Mouse (Mus musculus): ENCODE measurements at regions not wholly inside any gene's neighbourhood (a gene's known extent, or its start where the extent isn't known, plus 50 kb on each side); places are given as distances from the start of the nearest gene placed in this dataset.
A peak's percentile ranks its signal among the peaks of the same experiment; 100 is the strongest.
"Not testable (repeated sequence)": the region's sequence is repeated elsewhere in the genome, so short reads cannot be mapped to it uniquely, and the experiment has no call there.

DNA sequence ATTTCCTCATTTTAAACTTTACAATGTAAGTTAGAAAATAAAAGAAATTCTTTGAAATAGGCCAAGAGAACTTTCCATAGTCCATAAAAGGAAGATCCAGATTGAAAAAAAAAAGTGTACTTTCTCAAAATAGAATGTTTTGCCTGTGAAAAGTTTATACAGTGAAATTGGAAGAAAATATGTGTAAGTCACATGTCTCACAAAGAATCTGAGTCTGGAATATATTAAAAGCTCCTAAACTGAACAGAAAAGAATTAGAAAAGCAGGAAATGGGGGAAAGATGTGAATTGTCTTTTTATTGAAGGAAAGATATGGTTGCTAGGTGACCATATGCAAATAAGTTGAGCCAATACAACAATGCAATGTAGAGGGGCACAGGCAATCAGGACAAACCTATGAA is 197.7 kb upstream of the Gm20594 start:
- Histone ChIP-seq H3K9me3 (ENCODE audit: control insufficient read depth, low read length) (no peaks in the 10 kb centered on the region), H3K4me1 (ENCODE audit: control insufficient read depth, insufficient read depth, low read length) (no peaks in the 10 kb centered on the region), H3K27me3 (ENCODE audit: control insufficient read depth, insufficient read depth, low read length) (no peaks in the 10 kb centered on the region), H3K27ac (ENCODE audit: low read depth, low read length) (no peak overlapping the region), H3K4me3 (ENCODE audit: low read depth, low read length) (no peak overlapping the region), H3K4me2 (ENCODE audit: low read depth) (no peak overlapping the region), H3K36me3 (ENCODE audit: control insufficient read depth, insufficient read depth, low read length) (no peaks in the 10 kb centered on the region), H3K9ac (ENCODE audit: low read length) (no peak overlapping the region)
- ATAC-seq (ENCODE audit: insufficient read depth, low FRiP score, low TSS enrichment) (no peak), DNase-seq (ENCODE audit: low spot score) (no peak)

DNA sequence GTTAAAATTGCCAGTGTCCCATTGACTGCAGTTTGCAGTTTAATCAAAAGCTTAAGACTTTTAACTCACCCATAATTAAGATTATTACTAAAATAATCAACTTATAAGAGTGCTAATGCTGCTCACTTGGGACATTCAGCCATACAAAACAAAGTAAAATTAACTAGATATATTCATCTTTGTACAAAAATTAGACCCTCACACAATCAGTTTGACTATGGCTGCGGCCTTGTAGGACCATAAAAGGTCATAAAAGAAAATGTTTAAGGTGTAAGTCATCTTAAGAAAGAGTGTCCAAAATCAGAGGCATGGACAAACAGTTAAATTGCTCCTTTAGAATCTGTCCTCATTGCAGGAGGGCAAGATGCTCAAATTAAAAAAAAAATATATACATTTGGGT is 186.0 kb upstream of the Gm20594 start:
- H3K27me3 ChIP-seq (ENCODE audit: control insufficient read depth, insufficient read depth, low read length); DNase-seq (ENCODE audit: low spot score); ATAC-seq (ENCODE audit: insufficient read depth, low FRiP score, low TSS enrichment); H3K36me3 ChIP-seq (ENCODE audit: control insufficient read depth, insufficient read depth, low read length); H3K4me1 ChIP-seq (ENCODE audit: control insufficient read depth, insufficient read depth, low read length); H3K4me3 ChIP-seq (ENCODE audit: low read depth, low read length); H3K9me3 ChIP-seq (ENCODE audit: control insufficient read depth, low read length); H3K4me2 ChIP-seq (ENCODE audit: low read depth); H3K27ac ChIP-seq (ENCODE audit: low read depth, low read length); H3K9ac ChIP-seq (ENCODE audit: low read length): not testable (repeated sequence)
- WGBS = 48% methylated on average over 1 of the region's 1 CpGs

DNA sequence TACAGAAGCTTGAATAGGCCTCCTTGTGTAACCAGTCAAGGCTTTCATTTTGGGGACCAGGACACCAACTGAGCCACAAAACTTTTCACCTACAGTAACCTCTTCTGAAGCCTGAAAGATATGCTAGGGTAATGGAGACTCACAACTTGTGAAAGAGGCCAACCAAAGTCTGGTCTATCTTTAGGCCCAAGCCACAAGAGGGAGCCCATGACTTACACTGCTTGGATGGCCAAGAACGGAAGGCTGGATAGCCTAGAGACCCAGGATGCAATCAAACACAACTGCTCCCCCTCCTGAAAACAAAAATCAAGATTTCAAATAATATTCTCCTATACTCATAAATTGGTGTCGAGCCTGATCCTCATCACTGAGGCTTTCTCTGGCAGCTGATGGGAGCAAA is 166.4 kb upstream of the Gm20594 start:
- 62% methylated on average over 2 of the region's 2 CpGs for WGBS
- no peak overlapping the region for H3K4me2 ChIP-seq (ENCODE audit: low read depth)
- no peak overlapping the region for H3K27ac ChIP-seq (ENCODE audit: low read depth, low read length)
- no peak overlapping the region for H3K4me3 ChIP-seq (ENCODE audit: low read depth, low read length)
- ATAC-seq (ENCODE audit: insufficient read depth, low FRiP score, low TSS enrichment) = no peak
- peak; percentile 10 for DNase-seq (ENCODE audit: low spot score)
- no peak overlapping the region for H3K9ac ChIP-seq (ENCODE audit: low read length)
- no peaks in the 10 kb centered on the region for H3K27me3 ChIP-seq (ENCODE audit: control insufficient read depth, insufficient read depth, low read length)
- H3K4me1 ChIP-seq (ENCODE audit: control insufficient read depth, insufficient read depth, low read length) = no peaks in the 10 kb centered on the region
- H3K9me3 ChIP-seq (ENCODE audit: control insufficient read depth, low read length) = no peaks in the 10 kb centered on the region
- no peaks in the 10 kb centered on the region for H3K36me3 ChIP-seq (ENCODE audit: control insufficient read depth, insufficient read depth, low read length)

Measured in neural tube, embryonic 11.5 days (tissue).